Mouse (Mus musculus): Measurements from ENCODE around the gene Nr2c2.

DNA sequence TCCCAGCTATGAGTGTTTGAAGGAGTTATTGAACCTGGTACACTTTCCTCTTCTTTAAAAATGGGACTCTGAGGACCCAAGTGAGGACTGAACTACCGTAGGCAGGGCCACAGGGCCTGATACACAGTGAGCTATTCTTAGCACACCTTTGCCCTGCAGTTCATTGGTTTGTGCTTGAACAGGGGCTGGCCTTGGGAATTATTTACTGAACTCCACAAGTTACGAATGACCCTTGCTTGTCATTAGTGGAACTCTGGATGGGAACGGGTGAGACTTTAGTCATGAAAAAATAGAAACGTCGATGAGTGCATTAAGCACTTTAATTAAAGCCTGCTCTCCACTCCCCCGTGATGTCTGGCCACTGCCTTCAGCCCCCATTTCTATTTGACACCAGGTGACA, 130.4 kb downstream of the Nr2c2 start:
- TF ChIP-seq CTCF (IDR thresholded peaks at IDR 0.05; ENCODE audit: control insufficient read depth, insufficient read depth, insufficient read length) (no peak), USF1 (IDR thresholded peaks at IDR 0.05; ENCODE audit: low read depth) (no peak), MYOG (IDR thresholded peaks at IDR 0.05; ENCODE audit: control insufficient read depth, extremely low read depth, insufficient read length) (no peak)

Data from C2C12 (cell line).